Mouse (Mus musculus) megakaryocyte-erythroid progenitor cell, adult 5-6 weeks (primary cell): Measurements from ENCODE around the gene Pnpla5. TPM values are rescaled to one million over a fixed set of nuclear protein-coding genes. Genes with fewer than 3 reads are reported as not detected.

ENCODE experiments used
- ATAC-seq: replicated peaks from 2 replicates; pipeline ENCODE4 v1.8.0; 2016; ENCODE audit warnings: mild to moderate bottlenecking, inconsistent platforms; ENCODE audit not compliant: severe bottlenecking, poor library complexity, low FRiP score, low TSS enrichment
- total RNA-seq, 2 experiments: library from RNA; stranded (forward) in 1 of 2; stranded (reverse) in 1 of 2; fragments of 200-1000, 215-1000 nt in 1 of 2; fragments of >200 nt in 1 of 2; fragmentation: Nextera tagmentation in 1 of 2; gene quantifications; 2 replicates each; pipeline ENCODE4 v1.2.3; 2014 to 2017

Pnpla5 gene
- total RNA-seq, 2 experiments from 2014 or later, result not detected

DNA sequence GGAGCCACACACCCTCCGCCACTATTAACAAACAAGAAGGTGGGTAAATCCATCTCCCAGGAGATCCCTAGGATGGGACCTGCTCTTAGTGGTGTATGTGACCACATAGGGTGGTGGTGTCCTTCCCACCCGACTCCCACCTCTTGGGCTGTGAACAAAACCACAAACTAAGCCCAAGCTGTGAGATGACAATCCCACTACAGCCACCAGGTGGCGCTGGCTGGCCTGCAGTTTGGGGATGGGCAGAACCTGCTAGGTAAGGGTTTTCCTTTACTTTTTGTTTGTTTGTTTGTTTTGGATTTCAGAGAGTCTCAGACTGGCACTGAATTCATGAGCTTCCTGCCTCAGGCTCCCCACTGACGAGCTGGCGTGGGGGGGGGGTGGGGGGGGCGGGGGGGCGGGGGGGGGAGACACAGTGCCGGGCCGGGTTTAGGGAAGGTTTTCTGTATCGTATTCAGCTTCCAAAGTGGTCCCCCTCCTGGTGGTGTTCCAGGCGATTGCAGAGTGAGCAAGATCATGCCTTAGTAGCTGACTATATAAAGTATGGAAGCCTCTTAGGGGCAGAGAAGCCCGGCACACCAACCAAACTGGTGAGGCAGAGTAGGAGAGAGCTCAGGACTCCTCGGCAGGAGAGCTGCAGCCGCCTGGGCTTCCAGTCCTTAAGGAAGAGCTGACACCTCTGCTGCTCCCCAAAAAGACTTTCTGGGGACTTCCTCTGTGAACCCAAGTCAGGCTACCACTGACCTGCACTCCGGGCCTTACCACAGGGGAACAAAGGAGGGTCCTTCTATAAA lies 48.9 kb downstream of the Pnpla5 start:
- peak; percentile 64; the same call in 1 of the 2 replicates for ATAC-seq

DNA sequence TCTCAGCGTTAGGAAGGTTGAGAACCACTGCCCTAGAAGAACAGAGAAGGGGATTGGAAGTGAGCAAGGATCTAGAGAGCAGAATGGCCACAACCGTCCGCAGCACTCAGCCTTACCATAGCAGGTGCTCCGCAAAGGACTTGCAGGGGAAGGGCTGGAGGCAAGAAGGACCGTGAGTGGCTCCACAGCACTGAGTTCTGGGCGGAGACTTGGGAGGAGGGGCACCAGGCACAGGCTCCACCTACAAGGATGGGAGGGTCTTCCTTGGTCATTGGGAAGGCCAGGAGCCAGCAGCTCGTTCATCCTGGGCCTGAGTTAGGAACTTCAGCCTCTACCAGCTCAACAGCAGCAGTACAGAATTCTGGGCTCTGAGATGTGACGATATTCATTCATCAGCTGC lies 49.9 kb downstream of the Pnpla5 start:
- no peak for ATAC-seq

DNA sequence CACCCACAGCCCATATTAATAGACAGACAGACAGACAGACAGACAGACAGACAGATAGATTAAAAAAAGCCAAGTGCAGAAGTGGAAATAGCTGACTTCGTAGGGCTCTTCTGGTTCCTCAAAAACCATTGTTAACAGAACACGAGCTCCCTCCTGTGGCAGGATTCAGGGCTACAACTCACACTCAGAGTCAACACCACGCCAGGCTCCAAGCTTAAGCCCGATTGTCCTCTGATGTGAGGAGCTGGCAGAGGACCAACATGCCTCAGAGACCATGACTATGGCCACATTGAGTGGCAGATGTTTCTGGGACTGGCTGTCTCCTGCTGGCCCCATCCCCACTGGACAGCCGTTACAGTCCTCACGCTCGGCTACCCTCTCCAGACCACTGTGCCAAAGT lies 50.7 kb downstream of the Pnpla5 start:
- ATAC-seq, result 0 out of 2 replicates have a peak, but pooled peaks have one; percentile 46

- no peak for ATAC-seq
Measured at GRCm38 (mm10) chr15:84070116-84070676, 52.8 kb downstream of the Pnpla5 start.

DNA sequence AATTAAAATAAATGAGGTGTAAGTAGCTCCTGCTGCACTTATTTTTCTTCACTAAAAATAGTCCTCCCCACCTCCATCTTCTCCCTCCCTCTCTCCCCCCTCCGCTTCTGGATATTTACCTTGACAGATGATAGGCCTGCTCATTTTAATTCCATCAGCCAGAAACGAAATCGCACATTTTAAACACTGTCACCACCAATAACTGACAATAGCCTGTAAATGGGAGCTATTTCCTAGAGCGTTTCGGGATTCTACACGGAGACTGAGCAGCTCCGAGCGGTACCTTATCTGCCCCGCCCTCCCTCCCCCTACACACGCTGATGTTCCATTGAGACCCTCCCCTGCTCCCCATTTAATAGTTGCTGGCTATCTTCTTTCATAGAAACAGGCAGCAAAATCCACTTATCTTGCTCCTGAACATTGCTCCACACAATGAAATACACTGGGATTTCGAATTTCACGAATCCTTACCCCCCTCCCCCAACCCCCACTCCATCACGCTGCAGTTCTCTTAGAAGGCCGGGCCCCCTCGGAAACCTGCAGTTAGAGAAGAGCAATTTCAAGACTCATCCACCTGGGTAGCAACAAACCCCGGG lies 53.4 kb downstream of the Pnpla5 start:
- ATAC-seq, result no peak

DNA sequence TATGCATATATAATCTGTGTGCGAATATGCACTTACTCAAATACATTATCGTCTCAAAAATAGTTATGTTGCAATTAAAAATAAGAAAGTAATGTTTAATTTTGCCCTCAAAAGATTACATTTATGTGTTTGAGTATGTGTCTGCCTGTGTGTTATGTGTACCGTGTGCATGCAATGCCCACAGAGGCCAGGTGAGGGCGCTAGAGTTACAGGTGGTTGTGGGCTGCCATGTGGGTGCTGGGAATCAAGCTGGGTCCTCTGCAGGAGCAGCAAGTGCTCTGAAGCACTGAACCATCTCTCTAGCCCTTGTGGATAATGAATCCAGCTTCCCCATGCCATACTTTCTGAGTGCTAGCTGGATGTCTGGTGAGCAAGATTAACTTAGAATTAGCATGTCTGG lies 57.3 kb downstream of the Pnpla5 start:
- no peak for ATAC-seq

GRCm38 (mm10) chr15:84065140-84065539 lies 57.8 kb downstream of the Pnpla5 start, which contains the start of gene Efcab6:
TSS of gene Efcab6 (minus strand) at chr15:84065379.
- no peak for ATAC-seq

Other genes with a start within 250 kb of the Pnpla5 start
- gene Efcab6, start 57.8 kb downstream of the Pnpla5 start, total RNA-seq (2014; fragmentation: Nextera tagmentation), result not detected in 2 replicates
- gene Efcab6, start 57.8 kb downstream of the Pnpla5 start, total RNA-seq (2017), result not detected in 2 replicates
- gene Sult4a1, start 17.4 kb downstream of the Pnpla5 start, total RNA-seq (2014; fragmentation: Nextera tagmentation), result not detected in 2 replicates
- not detected in 2 replicates for gene Sult4a1, start 17.4 kb downstream of the Pnpla5 start, total RNA-seq (2017)
- gene Pnpla3, start 44.7 kb upstream of the Pnpla5 start, total RNA-seq (2014; fragmentation: Nextera tagmentation), result not detected in 2 replicates
- not detected in 2 replicates for gene Pnpla3, start 44.7 kb upstream of the Pnpla5 start, total RNA-seq (2017)
- gene Samm50, start 69.1 kb upstream of the Pnpla5 start, total RNA-seq (2014; fragmentation: Nextera tagmentation), result 69.2 and 88.5 TPM in 2 replicates
- gene Samm50, start 69.1 kb upstream of the Pnpla5 start, total RNA-seq (2017), result 46.4 and 53.9 TPM in 2 replicates
- gene Parvb, start 108.9 kb upstream of the Pnpla5 start, total RNA-seq (2014; fragmentation: Nextera tagmentation), result 28.9 and 29.8 TPM in 2 replicates
- gene Parvb, start 108.9 kb upstream of the Pnpla5 start, total RNA-seq (2017), result 2.1 and 3.2 TPM in 2 replicates
- gene Parvg, start 200.9 kb upstream of the Pnpla5 start, total RNA-seq (2014; fragmentation: Nextera tagmentation), result 49.1 and 67.2 TPM in 2 replicates
- 80.8 and 173 TPM in 2 replicates for gene Parvg, start 200.9 kb upstream of the Pnpla5 start, total RNA-seq (2017)